Mouse (Mus musculus) NIH3T3 (cell line): ENCODE data around the gene Atad3a.
"Not testable (repeated sequence)": the region's sequence is repeated elsewhere in the genome, so short reads cannot be mapped to it uniquely, and the experiment has no call there.

Source experiments
- DNase-seq: peaks from one replicate; pipeline ENCODE4 v3.0.0-alpha.2; 2012; ENCODE audit warnings: low read depth

Gene Atad3a

DNA sequence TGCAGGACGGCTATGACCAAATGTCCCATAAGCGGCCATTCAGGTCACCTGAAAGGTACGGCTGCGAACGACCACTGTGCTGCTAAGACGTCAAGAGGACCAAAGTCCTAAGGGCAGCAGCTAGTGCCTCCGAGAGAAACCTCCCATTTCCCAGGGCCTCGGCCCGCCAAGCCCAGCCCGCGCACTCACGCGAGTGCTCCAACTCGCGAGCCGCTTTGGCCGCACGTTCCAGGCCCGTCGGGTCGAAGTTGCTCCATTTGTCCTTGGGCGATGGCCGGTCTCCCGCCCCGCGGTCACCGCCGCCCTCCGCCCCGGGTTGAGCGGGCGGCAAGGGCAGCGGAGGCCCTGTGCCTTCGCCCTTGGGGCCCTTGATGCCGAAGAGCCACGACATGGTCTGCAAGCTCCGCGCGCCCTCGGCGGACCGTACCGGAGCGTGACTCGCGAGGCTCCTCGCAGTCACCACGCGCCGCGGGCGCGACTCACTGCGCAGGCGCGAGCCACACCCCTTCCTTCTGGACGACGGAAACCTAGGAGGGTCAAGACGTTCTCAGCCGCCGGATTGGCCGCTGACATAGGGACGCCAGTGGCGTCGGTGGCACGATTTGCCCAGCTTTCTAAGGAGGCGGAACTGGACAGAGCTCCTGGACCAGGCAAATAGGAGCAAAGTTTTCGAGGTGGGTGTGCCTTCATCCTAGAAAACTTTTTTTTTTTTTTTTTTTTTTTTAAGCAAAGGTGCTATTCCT lies at the start of gene Atad3a:
TSS of gene Atad3a (minus strand) at position 481 of the 743 bp plus-strand sequence.
- DNase-seq, result peak; percentile 97

GRCm38 (mm10) chr4:155807841-155808240 lies 46.9 kb upstream of the Atad3a start:
- no peak for DNase-seq

DNA sequence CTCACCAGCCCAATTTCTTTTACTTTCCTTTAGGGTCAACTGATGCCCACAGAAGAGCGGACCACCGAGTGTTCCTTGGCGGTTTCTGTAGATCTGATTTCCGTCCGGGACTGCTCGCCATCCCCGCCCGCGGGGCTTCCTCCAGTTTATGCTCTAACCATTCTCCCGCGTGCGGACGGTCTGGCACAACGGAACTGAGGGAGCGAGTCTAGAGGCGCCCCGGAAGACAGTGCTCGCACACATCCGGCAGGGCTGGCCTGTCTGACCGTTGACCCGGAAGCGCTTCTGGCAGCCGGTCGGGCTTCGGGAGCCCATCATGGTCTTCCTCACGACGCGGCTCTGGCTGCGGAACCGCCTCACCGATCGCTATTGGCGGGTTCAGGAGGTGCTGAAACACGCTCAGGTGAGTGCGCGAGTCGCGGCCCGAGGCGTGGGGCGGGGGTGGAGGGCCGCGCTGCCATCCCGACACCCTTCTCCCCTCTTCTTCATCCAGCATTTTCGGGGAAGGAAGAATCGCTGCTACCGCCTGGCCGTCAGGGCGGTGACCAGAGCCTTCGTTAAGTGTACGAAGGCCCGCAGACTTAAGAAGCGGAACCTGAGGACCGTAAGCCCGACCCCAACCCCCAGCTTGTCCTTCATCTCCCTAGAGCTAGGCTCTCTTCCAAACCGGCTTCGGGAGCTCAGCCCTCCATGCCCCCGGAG lies 42.6 kb upstream of the Atad3a start:
- DNase-seq, result peak; percentile 96

DNA sequence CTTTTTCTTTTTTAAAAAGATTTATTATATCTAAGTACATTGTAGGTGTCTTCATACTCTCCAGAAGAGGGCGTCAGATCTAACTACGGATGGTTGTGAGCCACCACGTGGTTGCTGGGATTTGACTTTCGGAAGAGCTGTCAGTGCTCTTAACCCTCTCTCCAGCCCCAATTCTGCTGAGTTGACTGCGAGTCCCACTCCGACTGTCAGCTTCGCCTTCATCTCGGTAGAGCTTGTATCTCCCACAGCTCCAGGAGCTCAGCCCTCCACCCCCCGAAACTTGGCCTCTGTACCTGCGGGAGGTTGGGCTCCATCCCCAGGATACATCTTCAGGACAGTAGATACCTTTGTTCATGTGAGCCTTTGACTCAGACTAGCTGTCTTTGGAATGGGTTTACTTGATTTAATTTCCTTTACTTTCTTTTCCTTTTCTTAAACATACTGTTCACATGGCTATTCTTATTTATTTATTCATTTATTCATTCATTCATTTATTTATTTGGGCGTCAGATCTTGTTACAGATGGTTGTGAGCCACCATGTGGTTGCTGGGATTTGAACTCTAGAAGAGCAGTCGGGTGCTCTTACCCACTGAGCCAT lies 41.9 kb upstream of the Atad3a start, which contains the start of gene Mrpl20:
TSS of gene Mrpl20 (plus strand) at position 138 of the 599 bp plus-strand sequence.
- peak; percentile 48 for DNase-seq

DNA sequence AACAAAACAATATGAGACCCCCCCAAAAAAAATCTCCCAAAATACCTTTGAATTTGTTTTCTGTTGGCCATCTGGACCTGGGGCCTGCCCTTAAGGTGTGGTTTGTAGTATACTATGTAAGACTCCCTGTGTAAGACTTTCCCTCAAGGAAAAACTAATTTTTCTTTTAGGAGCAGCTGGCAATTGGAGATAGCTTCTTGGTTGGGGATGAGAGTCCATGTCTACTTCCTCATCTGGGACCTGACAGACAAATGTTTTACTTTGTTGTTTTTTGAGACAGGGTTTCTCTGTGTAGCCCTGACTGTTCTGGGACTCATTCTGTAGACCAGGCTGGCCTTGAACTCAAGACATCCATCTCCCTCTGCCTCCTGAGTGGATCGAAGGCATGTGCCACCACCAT lies 41.2 kb upstream of the Atad3a start:
- DNase-seq, result no peak

- DNase-seq, result no peak
Measured at GRCm38 (mm10) chr4:155793730-155794129, 32.8 kb upstream of the Atad3a start.

GRCm38 (mm10) chr4:155791240-155791933 lies 30.5 kb upstream of the Atad3a start:
- DNase-seq, result no peak

DNA sequence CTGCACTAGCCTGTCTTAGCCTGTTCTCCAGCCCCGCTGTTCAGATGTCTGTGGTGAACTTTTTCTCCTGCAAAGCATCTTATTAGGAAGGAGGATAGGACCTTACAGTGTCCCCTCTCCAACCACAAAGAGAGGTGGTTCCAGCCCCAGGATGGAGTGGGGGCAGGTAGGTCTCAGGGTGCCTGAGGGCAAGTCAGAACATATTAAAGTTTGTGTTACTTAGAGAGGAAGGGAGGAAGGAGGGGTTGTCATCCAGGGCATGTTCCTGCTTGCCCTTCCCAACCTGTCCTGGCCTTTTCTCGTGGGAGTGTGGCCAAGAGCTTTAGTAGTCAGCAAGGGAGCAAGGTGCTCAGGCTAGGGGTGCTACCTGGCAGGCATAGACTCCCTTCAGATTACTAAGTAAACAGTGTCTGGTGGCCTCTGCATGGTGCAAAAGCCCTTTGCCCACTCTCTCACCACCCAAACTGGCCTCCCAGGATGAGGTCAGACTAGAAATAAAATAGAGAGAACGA lies 29.8 kb upstream of the Atad3a start:
- DNase-seq, result no peak

DNA sequence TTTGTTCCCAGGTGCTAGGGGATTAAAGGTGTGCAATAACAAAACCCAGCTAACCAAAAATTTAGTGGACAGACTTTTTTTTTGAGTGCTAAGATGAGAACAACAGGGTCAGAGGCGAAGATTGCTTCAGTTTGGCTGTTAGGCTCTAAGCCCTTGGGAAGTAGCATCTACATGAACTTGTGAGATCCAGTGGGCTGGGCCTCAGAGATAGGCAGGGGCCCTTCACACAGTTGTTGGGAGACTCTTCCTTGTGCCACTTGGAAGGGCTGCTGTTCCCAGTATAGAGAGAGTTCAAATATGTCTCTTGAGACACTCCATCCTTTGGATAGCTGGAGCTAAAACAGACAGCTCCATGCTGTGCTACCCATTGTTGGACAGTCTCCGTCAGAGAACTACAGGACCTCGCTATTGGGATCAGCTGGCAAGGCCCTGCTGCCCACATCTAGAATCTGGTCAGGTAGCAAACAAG lies 29.2 kb upstream of the Atad3a start, which contains the start of gene Ankrd65:
TSS of gene Ankrd65 (plus strand) at position 419 of the 469 bp plus-strand sequence.
- no peak for DNase-seq

DNA sequence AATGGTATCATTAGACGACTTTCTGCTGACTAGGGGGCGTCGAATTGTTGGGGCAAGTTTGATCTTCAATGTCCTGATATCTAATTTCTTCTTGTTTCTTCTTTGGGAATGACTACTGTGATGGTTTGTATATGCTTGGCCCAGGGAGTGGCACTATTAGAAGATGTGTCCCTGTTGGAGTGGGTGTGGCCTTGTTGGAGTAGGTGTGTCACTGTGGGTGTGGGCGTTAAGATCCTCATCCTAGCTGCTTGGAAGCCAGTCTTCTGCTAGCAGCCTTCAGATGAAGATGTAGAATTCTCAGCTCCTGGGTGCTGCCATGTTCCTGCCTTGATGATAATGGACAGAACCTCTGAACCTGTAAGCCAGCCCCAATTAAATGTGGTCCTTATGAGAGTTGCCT lies 27.9 kb upstream of the Atad3a start:
- DNase-seq, result not testable (repeated sequence)

- DNase-seq, result no peak
Measured at GRCm38 (mm10) chr4:155788300-155788699, 27.4 kb upstream of the Atad3a start.

DNA sequence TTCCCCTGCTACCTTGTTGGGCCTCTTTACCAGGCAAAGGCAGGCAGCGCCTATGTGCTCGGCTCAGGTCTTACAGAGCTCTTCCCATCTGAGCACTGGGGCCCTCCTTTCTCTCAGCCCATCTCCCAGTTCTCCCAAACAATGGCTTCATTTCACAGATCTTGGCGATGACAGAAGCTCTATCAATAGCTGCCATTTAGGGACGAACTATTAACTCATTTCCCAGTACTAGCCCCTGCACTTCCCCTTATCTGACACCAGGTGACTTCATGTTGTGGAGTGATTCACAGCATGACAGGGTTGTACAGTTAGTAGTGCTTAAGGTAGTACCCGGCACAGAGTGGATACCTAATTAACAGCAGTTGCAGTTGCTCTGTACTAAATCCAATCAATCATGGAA lies 24.9 kb upstream of the Atad3a start, which contains the start of gene Tmem88b:
TSS of gene Tmem88b (minus strand) at position 56 of the 400 bp plus-strand sequence.
- no peak for DNase-seq

DNA sequence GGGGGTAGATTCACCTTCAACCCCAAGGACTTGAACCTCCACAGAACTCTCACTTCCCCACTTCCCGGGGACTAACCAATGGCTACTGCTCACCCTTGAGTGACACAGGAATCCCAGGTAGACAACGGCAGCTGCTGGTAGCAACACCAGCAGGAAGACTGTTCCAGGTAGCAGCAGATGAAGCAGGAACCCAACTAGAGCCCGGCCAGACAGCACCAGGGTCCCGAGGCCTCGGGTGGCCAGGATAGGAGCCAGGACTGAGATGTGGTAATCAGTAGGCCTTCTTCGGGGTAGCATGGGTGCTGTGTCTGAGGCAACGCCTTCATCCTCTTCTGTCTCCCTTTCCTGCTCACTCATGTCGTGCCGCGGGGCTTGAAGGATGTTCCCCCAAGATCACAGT lies 24.4 kb upstream of the Atad3a start:
- no peak for DNase-seq

DNA sequence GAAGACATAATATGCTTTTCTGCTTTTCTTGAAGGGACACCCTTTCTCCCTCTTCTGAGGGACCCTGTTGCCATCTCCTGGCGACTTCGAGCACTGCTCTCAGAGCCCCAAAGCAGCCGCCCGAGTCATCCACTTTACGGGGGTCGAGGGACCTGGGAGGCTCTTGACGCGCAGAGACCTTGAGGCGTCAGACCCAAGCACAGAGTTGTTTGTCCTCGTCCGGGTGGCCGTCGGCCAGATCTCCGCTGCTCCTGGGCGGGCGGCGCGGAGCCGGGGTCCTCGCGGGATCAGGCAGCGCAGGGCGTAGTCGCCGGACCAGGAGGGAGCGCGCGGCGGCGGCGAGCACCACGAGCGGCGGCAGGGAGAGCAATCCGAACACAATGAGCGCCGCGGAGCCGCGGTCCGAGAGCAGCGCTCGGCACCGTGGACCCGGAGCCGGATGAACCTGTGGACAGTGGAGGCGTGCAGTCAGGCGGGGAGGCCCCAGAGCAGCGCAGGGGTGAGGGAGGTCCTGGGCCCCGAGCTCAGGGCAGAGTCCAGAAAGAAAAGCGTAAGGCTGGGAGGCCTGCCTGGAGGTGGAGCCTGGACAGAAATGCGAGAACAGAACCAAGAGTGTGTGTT lies 23.3 kb upstream of the Atad3a start:
- peak; percentile 82 for DNase-seq

DNA sequence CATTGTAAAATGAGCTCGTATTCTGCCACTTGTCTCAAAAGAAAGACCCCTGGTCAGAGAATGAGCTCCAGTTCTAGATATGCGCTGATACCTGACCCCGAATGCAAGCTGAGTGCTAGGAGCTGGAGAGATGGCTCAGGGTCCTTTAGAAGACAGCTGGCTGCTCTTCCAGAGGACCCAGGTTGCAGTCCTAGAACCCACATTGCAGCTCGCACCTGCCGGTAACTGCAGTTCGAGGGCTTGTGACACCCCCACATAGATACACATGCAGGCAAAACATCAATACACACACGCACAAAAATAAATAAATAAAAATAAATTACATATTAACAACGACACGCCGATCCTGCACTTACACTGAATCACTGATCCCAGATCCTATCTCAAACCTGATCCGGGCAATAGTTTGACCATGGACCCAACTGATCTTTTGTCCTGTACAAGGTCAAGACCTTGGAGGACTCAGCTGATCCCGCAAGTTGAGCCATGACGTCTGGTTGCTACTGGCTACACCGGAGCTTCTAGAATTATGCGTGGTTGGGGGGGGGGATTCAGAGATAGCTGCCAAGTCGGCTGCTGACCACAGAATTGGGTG lies 22.7 kb upstream of the Atad3a start:
- DNase-seq, result no peak

- peak; percentile 63 for DNase-seq
Measured at GRCm38 (mm10) chr4:155780895-155781294, 20.0 kb upstream of the Atad3a start.

- peak; percentile 62 for DNase-seq
Measured at GRCm38 (mm10) chr4:155779498-155779897, 18.6 kb upstream of the Atad3a start.

DNA sequence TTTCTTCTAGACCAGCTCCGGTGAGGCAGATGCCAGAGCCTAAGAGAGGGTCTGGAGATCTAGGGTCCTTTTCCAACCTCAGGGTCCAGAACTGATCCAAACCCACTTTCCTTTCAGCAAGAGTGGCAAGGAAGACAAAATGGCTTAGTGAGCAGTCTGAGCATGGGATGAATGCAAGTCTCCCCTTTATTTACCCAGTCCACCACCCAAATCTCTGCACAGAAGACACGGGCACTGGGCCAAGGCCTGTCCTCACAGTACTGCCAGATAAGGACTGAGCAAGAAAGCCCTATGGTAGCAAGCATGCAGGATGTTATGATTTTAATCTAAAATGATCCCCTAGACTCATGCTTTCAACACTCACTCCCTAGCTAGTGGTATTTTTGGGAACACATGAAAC lies 16.9 kb upstream of the Atad3a start:
- peak; percentile 24 for DNase-seq

DNA sequence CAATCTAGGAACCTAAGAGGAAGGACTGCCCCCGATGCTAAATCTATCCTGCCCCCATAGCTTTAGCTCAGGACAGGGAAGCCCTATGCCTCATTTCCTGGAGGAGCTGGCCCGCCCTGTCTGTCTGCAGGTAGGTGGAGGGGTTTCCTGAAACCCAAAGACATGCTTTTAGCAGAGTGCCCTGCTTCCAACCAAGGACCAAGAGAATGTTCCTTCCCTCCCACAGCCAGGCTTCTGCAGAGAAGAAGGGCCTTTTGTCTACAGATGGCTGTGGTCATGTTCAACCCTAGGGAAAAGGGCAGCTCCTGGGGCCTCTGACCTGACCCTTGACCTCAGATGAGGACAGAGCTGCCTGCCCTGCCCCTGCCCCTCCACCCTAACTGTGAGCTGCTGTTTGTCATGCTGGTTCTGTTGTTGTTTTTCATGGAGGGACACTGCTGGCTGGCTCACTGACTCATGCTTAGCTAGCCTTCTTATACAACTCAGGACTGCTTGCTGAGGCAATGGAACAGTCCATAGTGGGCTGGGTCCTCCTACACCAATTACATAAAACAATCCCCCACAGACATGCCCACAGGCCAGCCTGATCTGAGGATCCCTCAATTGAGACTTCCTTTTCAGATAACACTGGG lies 15.9 kb upstream of the Atad3a start:
- peak; percentile 23 for DNase-seq

DNA sequence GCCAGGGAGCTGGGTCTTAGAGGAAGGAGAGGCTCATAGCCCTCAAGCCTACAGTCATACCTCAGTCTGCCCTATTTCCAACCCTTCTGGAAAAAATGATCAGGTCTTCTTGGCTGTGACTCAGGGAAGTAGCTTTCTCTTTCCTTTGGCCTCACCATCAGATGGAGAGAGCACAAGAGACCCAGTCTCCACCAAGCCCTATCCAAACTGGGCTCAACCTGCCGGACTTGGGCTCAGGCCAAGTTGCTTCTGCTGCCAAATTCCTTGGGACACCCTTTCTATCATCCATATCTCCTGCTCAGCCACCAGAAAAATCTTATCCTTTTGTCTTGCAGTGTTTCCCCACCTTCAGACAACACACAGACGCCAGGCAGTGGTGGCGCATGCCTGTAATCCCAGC lies 15.0 kb upstream of the Atad3a start:
- DNase-seq, result peak; percentile 50
